Mouse (Mus musculus) stomach, embryonic 15.5 days (tissue): ENCODE measurements around the gene Fkbp11. TPM values are rescaled to one million over a fixed set of nuclear protein-coding genes. Genes with fewer than 3 reads are reported as not detected.
A peak's percentile ranks its signal among the peaks of the same experiment; 100 is the strongest.

Experiments used
- ATAC-seq: fragments of 200-750 bp; cut with Nextera tagmentation; 2 replicates; pipeline ENCODE4 v1.8.0; 2017; ENCODE audit warnings: low read depth, moderate number of reproducible peaks, moderate TSS enrichment; ENCODE audit not compliant: insufficient read depth, low FRiP score
- H3K27ac ChIP-seq: fragments of 300-500 bp; sonication (generic); 2 replicates; pipeline ENCODE4 v1.5.1; 2015; ENCODE audit warnings: mild to moderate bottlenecking, inconsistent platforms
- H3K27me3 ChIP-seq: fragments of 300-500 bp; sonication (generic); replicated peaks from 2 replicates; pipeline ENCODE4 v1.6.1; 2015; ENCODE audit warnings: inconsistent platforms
- H3K36me3 ChIP-seq: fragments of 300-500 bp; sonication (generic); 2 replicates; pipeline ENCODE4 v1.6.1; 2015; ENCODE audit warnings: inconsistent platforms
- H3K4me1 ChIP-seq: fragments of 300-500 bp; sonication (generic); 2 replicates; pipeline ENCODE4 v1.6.1; 2015; ENCODE audit warnings: inconsistent platforms
- H3K4me2 ChIP-seq: fragments of 300-500 bp; sonication (generic); 2 replicates; pipeline ENCODE4 v1.6.1; 2015; ENCODE audit warnings: mild to moderate bottlenecking, inconsistent platforms
- H3K4me3 ChIP-seq: fragments of 300-500 bp; sonication (generic); replicated peaks from 2 replicates; pipeline ENCODE4 v1.5.1; 2015; ENCODE audit warnings: inconsistent platforms
- H3K9ac ChIP-seq: fragments of 300-500 bp; sonication (generic); 2 replicates; pipeline ENCODE4 v1.6.1; 2015; ENCODE audit warnings: inconsistent platforms
- H3K9me3 ChIP-seq: fragments of 300-500 bp; sonication (generic); 2 replicates; pipeline ENCODE4 v1.6.1; 2016; ENCODE audit warnings: inconsistent platforms
- WGBS: fragments of 180-500 bp; shearing (Covaris S2); methylation state at CpG from one replicate; pipeline ENCODE4 v1.1.7; 2015; 5-methylcytosine and 5-hydroxymethylcytosine counted together
- polyA plus RNA-seq: library from polyadenylated mRNA; unstranded; fragments of >200 nt; fragmentation: Nextera tagmentation; extraction: Ambion mirVana; gene quantifications from 2 replicates; pipeline ENCODE4 v1.2.1, GENCODE M21; 2015

Fkbp11 gene
- polyA plus RNA-seq, 1 experiment from 2014 or later, result 112 TPM

DNA sequence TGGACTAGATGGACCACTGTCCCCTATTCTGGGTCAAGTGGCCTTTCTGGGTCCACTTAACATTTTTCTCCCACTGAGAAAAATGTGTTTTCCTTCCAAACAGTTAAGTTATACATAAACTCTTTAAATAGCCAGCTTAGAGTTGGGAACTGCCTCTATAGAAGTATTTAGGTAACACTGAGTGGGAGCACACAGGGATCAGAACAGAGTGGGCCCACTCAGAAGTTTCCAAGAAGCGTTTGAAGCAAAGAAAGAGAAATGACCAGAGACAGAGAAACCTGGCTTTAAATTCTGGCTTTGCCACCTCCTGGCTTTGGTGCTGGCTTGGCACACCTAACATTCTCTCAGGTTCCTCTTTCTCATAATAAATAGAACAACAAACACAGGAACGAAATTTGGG, 38.3 kb downstream of the Fkbp11 start:
- Histone ChIP-seq H3K27ac (no peak overlapping the region), H3K36me3 (no peaks in the 10 kb centered on the region), H3K4me2 (no peak overlapping the region), H3K27me3 (no peaks in the 10 kb centered on the region; the same call in 1 of the 2 replicates), H3K9me3 (no peaks in the 10 kb centered on the region), H3K9ac (no peak overlapping the region), H3K4me3 (no peak overlapping the region), H3K4me1 (peaks cover 9% of the 10 kb centered on the region; the same call in 1 of the 2 replicates)
- ATAC-seq, result no peak
- 76% methylated on average over 2 of the region's 2 CpGs for WGBS

DNA sequence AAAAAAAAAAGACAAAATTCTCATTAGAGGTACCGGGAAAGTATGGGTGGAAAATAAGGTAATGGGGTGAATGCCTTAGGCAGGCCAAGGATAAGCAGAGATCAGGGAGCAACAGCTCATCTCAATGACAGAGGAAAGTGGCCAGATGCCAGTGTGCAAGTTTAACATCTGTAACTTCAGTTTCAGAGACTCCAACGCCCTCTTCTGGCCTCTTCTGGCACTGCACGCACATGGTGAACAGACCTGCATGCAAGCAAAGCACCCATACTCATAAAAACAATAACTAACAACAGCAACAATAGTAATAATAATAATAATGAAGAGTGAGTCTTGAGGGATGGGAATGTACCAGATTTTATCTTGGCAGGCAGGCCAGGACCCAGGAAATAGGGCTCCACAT, 42.1 kb downstream of the Fkbp11 start:
- Histone ChIP-seq H3K27ac (no peak overlapping the region), H3K27me3 (no peaks in the 10 kb centered on the region; the same call in 1 of the 2 replicates), H3K4me1 (no peaks in the 10 kb centered on the region; the same call in 1 of the 2 replicates), H3K36me3 (no peaks in the 10 kb centered on the region), H3K4me2 (no peak overlapping the region), H3K9me3 (no peaks in the 10 kb centered on the region), H3K4me3 (no peak overlapping the region), H3K9ac (no peak overlapping the region)
- 67% methylated on average over 3 of the region's 3 CpGs for WGBS
- ATAC-seq, result no peak

DNA sequence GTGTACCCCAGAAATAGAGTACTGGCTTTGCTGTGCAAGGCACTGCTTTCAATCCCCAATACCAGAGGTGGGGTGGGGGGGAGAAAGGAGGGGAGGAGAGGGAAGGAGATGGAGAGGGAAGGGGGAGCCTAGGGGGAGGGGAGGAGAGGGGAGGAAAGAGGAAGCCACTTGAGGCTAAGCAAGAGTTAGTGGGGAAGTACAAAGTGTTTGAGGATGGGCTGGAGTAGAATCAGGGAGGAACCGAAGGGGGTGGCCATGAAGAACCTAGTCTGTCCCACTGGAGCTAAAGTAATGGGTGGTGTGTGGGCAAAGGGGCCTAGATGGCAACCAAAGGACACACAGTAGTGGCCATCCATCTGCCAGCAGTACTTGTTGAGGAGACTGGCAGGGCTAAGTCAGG, 44.3 kb downstream of the Fkbp11 start:
- H3K9ac ChIP-seq, result no peak overlapping the region
- 65% methylated on average over 1 of the region's 1 CpGs for WGBS
- H3K36me3 ChIP-seq, result no peaks in the 10 kb centered on the region
- H3K27me3 ChIP-seq, result no peaks in the 10 kb centered on the region; the same call in 1 of the 2 replicates
- no peak overlapping the region for H3K4me3 ChIP-seq
- no peak for ATAC-seq
- H3K27ac ChIP-seq, result no peak overlapping the region
- no peaks in the 10 kb centered on the region for H3K9me3 ChIP-seq
- no peaks in the 10 kb centered on the region for H3K4me1 ChIP-seq
- H3K4me2 ChIP-seq, result no peak overlapping the region

DNA sequence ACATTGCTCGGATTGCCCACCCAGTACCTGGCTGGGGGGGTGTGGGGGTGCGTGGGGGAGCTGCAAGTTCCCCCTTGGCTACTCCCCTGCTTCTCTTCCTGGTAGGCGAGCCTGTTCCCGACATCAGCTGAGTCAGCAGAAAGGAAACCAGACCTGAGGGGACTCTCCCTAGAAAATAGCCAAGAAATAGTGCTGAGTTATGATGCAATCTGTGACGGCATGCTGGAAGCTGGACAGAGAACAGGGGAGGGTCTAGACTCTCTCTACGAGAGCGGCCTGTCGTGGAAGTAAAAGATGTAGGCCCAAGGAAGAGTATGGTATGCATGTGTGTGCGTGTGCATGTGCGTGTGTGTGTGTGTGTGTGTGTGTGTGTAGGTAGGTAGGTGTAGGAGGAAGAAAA, 44.8 kb downstream of the Fkbp11 start:
- no peak overlapping the region for H3K9ac ChIP-seq
- H3K27me3 ChIP-seq, result peaks cover 1% of the 10 kb centered on the region
- no peaks in the 10 kb centered on the region for H3K36me3 ChIP-seq
- no peak overlapping the region for H3K4me2 ChIP-seq
- ATAC-seq, result no peak
- no peak overlapping the region for H3K27ac ChIP-seq
- H3K4me3 ChIP-seq, result no peak overlapping the region
- no peaks in the 10 kb centered on the region for H3K9me3 ChIP-seq
- H3K4me1 ChIP-seq, result no peaks in the 10 kb centered on the region
- WGBS, result 56% methylated on average over 10 of the region's 10 CpGs

DNA sequence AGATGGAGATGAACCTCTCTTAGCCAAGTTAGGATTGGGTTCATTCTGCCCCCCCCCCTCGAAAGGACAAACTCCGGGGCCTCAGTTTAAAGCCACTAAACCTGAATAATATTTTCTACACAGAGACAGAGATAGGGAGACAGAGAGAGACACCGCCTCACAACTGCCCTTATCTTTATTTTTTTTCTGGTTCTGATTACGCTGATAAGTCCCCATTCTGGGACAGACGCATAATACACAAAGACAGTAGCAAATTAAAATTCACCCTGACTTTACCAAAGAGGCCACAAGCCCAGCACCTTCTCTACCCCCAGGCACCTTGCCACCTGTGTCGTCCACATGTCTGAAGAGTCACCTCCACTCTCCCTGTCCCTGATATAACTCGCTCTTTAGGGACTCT, 46.4 kb downstream of the Fkbp11 start:
- no peak overlapping the region for H3K4me2 ChIP-seq
- no peaks in the 10 kb centered on the region for H3K36me3 ChIP-seq
- no peak overlapping the region for H3K9ac ChIP-seq
- no peak overlapping the region for H3K4me3 ChIP-seq
- H3K9me3 ChIP-seq, result no peaks in the 10 kb centered on the region
- no peak for ATAC-seq
- 71% methylated on average over 7 of the region's 7 CpGs for WGBS
- H3K4me1 ChIP-seq, result peaks cover 6% of the 10 kb centered on the region; the same call in 1 of the 2 replicates
- H3K27ac ChIP-seq, result no peak overlapping the region
- H3K27me3 ChIP-seq, result peaks cover 12% of the 10 kb centered on the region

DNA sequence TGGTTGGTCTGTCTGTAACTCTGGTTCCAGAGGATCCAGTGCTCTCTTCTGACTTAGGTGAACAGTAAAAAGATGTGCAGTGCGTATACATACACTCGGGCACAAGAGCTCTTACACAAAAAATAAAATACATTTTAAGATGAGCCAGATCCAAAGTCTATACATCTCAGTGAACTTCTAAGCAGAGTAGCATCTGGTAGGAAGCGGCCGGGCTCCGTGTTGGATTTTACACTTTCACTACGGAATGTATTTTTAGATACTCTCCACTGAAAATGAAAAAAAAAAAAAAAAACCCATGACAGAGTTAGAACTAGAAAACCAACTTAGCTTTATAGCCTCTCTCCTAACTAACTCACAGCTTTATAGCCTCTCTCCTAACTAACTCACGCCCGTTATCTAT, 47.3 kb downstream of the Fkbp11 start:
- Histone ChIP-seq H3K36me3 (no peaks in the 10 kb centered on the region), H3K27me3 (peaks cover 21% of the 10 kb centered on the region), H3K4me1 (peaks cover 8% of the 10 kb centered on the region; the same call in 1 of the 2 replicates), H3K9me3 (no peaks in the 10 kb centered on the region), H3K9ac (no peak overlapping the region), H3K27ac (no peak overlapping the region), H3K4me3 (no peak overlapping the region), H3K4me2 (no peak overlapping the region)
- no peak for ATAC-seq
- WGBS, result 81% methylated on average over 8 of the region's 8 CpGs

DNA sequence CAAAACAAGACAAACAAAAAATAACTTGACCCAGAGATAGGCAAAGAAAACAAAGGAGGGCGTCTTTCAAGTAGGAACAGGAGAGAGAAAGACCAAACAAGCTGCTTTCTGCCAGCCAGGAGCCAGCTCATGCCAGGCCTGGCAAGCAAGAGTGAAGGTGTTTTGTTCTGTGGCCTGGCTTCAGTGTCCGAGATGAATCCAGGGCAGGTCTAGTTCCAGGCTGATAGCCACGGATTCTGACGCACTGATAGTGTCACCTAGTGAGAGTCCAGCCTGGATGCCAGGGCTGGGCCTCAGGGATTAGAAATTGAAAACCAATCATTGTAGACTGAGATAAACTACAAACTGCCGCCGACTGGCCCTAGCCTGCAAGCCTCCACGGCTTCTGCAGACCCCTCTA, 50.0 kb downstream of the Fkbp11 start:
- no peak overlapping the region for H3K9ac ChIP-seq
- H3K27me3 ChIP-seq, result peaks cover 36% of the 10 kb centered on the region
- H3K4me1 ChIP-seq, result peaks cover 8% of the 10 kb centered on the region; the same call in 1 of the 2 replicates
- WGBS, result 59% methylated on average over 7 of the region's 7 CpGs
- H3K27ac ChIP-seq, result no peak overlapping the region
- no peak overlapping the region for H3K4me2 ChIP-seq
- no peaks in the 10 kb centered on the region for H3K36me3 ChIP-seq
- no peak overlapping the region for H3K4me3 ChIP-seq
- no peak for ATAC-seq
- no peaks in the 10 kb centered on the region for H3K9me3 ChIP-seq

DNA sequence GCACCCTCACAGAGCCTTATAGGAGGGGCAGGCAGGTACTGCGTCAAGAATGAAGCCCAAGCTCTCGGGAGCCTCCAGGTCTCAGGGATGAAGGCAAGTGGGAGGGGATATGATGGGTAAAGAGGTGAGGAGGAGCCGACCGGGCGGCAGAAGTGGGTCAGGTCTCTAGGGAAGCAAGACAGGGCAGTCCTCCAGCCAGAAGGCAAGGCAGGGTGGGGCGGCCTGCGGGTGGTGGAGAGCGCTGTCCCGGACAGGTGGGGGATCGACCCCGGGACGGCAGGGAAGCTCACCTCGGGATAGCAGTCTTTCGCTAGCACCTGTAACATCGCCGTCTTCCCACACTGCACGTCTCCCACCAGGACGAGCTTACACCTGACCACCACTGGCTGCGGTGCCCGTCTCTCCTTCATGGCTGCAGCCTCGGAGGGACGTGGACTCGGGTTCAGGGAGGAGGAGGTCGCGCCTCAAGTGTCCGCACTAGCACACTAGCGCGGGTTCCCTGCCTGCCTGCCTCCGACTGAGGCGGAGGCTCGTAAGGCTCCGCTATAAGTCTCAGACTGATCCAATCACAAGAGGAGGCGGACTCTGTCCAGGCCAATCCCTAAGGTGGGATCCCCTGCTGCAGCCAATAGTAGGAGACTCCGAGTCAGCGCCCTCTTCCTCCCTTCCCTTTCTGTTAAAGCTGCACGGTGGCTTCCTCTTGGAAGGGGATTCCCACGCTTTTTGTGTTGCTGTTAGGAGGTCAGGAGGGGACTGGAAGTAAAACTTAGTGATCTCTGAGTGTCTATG, 50.9 kb downstream of the Fkbp11 start, which contains the start of gene Rnd1:
Rnd1 (minus strand) TSS at position 522 of the 789 bp plus-strand sequence.
- Histone ChIP-seq H3K4me1 (peaks cover 8% of the 10 kb centered on the region; the same call in 1 of the 2 replicates), H3K9ac (no peak within 1 kb of the TSS), H3K4me3 (peak within 1 kb of the TSS; percentile 43), H3K27me3 (peaks cover 36% of the 10 kb centered on the region), H3K4me2 (peak within 1 kb of the TSS; percentile 92), H3K9me3 (no peaks in the 10 kb centered on the region), H3K27ac (no peak within 1 kb of the TSS), H3K36me3 (no peaks in the 10 kb centered on the region)
- WGBS, result under 1% methylated on average over 37 of the region's 37 CpGs
- peak; percentile 95 for ATAC-seq

DNA sequence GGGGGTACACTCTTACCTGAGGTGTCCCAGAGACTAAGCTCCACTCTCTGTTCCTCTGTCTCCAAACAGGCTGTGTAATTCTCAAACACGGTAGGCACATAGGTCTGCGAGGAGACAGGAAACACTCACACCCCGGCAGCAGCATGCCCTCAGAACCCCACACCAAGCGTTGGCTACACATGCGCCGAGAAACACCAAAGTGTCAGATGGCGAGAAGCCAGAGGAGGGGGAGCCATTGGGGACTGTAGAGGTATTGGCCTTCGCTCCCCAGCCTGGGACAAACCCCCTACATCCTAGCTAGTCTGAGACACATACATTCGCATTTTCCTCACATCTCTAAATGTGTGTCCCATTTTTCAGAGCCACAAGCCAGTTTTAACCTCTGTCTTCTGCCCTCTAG, 51.5 kb downstream of the Fkbp11 start:
- WGBS, result 3% methylated on average over 9 of the region's 9 CpGs
- no peaks in the 10 kb centered on the region for H3K9me3 ChIP-seq
- ATAC-seq, result no peak
- H3K4me3 ChIP-seq, result peak overlapping the region; percentile 43
- H3K36me3 ChIP-seq, result no peaks in the 10 kb centered on the region
- H3K9ac ChIP-seq, result no peak overlapping the region
- peak overlapping the region; percentile 92 for H3K4me2 ChIP-seq
- peaks cover 8% of the 10 kb centered on the region; the same call in 1 of the 2 replicates for H3K4me1 ChIP-seq
- peaks cover 36% of the 10 kb centered on the region for H3K27me3 ChIP-seq
- no peak overlapping the region for H3K27ac ChIP-seq

DNA sequence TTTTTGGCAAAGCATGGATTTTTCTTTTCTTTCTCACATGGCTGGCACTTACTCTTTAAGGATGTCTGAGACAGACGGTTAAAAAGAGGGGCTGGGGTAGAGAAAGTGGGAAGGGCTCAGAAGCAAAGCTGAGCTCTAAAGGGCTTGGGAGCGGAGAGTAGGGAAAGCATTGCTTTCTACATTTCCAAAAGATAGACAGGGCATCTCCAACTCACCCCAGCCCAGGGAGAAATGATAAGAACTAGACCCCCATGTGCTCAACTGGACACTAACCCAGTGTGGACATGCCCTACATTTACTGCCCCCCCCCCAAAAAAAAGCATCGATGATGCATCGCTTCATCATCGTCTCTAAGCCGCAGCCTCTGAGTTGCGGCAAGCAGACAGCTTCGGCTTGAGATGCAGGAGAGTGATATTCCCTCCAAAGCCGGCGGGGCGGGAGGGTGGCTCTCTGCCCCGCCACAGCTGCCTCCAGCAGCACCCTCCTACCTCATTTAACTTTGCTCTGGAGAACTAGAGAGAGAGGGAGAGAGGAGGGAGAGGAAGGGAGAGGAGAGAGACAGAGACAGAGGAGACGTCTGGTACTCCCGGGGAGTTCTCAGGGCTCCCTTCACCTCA, 52.3 kb downstream of the Fkbp11 start:
- Histone ChIP-seq H3K4me1 (peaks cover 8% of the 10 kb centered on the region; the same call in 1 of the 2 replicates), H3K27ac (no peak overlapping the region), H3K4me2 (peak overlapping the region; percentile 92; the same call in 1 of the 2 replicates), H3K4me3 (peak overlapping the region; percentile 43; the same call in 1 of the 2 replicates), H3K27me3 (peaks cover 36% of the 10 kb centered on the region), H3K36me3 (no peaks in the 10 kb centered on the region), H3K9ac (no peak overlapping the region), H3K9me3 (no peaks in the 10 kb centered on the region)
- no peak for ATAC-seq
- WGBS, result 9% methylated on average over 14 of the region's 14 CpGs

DNA sequence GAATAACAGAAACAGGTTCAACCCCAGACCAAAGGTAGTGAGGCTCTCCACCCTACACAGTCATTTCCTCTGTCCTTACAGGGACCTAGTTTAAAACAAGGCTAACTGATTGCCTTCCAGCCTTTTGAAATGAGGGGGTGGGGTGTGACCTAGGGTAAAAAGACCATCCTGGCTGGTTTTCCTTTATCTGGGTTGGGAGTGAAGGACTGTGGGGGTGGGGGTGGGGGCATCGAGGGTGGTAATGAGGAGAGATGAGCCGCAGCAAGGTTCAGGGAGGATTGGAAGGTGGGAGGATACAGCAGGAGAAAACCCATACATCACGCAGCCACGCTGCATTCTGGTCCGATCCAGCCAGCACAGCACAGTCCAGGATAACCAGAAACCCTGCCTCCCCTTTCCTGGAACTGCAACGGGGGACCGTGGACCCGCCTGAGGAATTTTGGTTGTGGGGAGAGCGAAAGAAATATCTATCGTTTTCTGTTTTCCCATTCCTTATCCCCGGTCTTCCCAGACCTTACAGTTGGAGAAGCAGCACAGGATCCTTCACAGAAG, 52.9 kb downstream of the Fkbp11 start:
- no peaks in the 10 kb centered on the region for H3K9me3 ChIP-seq
- H3K4me1 ChIP-seq, result peaks cover 8% of the 10 kb centered on the region; the same call in 1 of the 2 replicates
- no peaks in the 10 kb centered on the region for H3K36me3 ChIP-seq
- no peak overlapping the region for H3K4me2 ChIP-seq
- no peak overlapping the region for H3K27ac ChIP-seq
- H3K9ac ChIP-seq, result no peak overlapping the region
- no peak for ATAC-seq
- peaks cover 36% of the 10 kb centered on the region for H3K27me3 ChIP-seq
- WGBS, result 28% methylated on average over 11 of the region's 11 CpGs
- H3K4me3 ChIP-seq, result 0 out of 2 replicates have a peak overlapping the region, but pooled peaks have one; percentile 43
